In the genomic region with DNA sequence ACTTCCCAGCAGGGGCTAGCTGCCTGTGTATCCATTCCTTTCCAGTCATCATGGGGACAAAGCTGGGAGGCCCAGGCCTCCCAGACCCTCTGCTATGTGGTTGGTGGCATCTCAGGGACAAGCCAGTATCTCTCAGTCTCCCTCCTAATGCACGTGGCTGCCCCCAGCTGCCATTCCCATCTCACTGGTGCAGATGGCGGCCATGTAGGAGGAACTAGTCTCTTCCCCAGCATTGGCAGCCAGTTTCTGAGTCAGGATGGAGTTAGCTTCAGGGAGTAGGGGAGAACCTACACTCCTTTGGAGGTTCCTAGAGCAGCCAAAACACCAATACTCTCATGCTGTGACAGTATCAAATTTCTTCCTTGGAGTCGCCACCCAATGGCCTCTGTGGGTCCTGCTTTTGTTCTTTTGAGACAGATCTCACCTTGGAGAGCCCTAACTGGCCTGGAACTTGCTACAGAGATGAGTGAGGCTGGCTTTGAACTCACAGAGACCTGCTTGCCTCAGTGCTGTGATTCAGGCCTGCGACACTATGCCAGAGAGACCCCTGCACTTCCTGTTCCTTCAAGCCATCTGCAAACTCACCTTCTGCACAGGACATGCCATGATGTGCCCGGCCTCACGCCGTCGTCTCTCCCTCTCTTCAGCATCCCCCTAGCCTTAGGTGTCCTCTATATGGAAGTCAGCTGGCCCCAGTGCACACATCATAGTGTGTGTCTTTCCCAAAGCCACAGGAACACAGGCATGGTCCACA, we compare ENCODE assay signal across 12 mouse cellular contexts. TPM values are rescaled to one million over a fixed set of nuclear protein-coding genes. Genes with fewer than 3 reads are reported as not detected.
DNase-seq lines count a peak whose midpoint lies in the region; ATAC-seq and TF ChIP-seq lines count a peak whose summit lies in the region.
"Had no signal": no experiment of that assay in that cellular context is flagged by ENCODE, and none has a peak within 500 bp of the region (broad histone marks: within the 10 kb centered on the region; RNA-seq: fewer than 3 reads in every experiment).

No protein-coding gene starts in this region.

- no peak for ATAC-seq in kidney, embryonic 15.5 days (replicated peaks; ENCODE audit: low FRiP score)
- peak; percentile 21 for ATAC-seq in activated CD4-positive, CD25-positive, alpha-beta regulatory T cell, adult 4 months
- peak; percentile 10; the same call in 1 of the 2 replicates for ATAC-seq in liver, embryonic 14.5 days (ENCODE audit: insufficient read depth)
- ATAC-seq in midbrain, embryonic 13.5 days, result no peak

- 70% methylated on average over 8 of the region's 8 CpGs for WGBS in kidney, embryonic 15.5 days
- WGBS in liver, embryonic 14.5 days (ENCODE audit: insufficient replicate concordance), result 12% methylated on average over 8 of the region's 8 CpGs
- WGBS in midbrain, embryonic 13.5 days, result 76% methylated on average over 8 of the region's 8 CpGs

- H3K27ac ChIP-seq in kidney, embryonic 15.5 days, result peak overlapping the region; percentile 32; the same call in 1 of the 2 replicates
- H3K27ac ChIP-seq in liver, embryonic 14.5 days, result peak overlapping the region; percentile 97
- H3K27ac ChIP-seq in midbrain, embryonic 13.5 days, result no peak overlapping the region

- DNase-seq in cerebellum, adult 9-10 months, result peak; percentile 57
- no peak for DNase-seq in cerebellum, adult 18-20 months
- DNase-seq in kidney, postnatal 10 days, result no peak
- DNase-seq in liver, embryonic 14.5 days (ENCODE audit: low read depth in 3 of 3, low spot score in 3 of 3), result no peak
- DNase-seq in left cerebral cortex, postnatal 10 days (ENCODE audit: extremely low spot score in 1 of 2, low spot score in 2 of 2), result no peak
- DNase-seq: gastrocnemius, postnatal 25 days; kidney, postnatal 4 days; lung, adult 2 months had no signal

- H3K9me3 ChIP-seq in kidney, embryonic 15.5 days (replicated peaks), result no peaks in the 10 kb centered on the region
- H3K9me3 ChIP-seq in liver, embryonic 14.5 days (ENCODE audit: control insufficient read depth, low read length), result no peaks in the 10 kb centered on the region
- no peaks in the 10 kb centered on the region for H3K9me3 ChIP-seq in midbrain, embryonic 13.5 days

- H3K4me3 ChIP-seq in kidney, embryonic 15.5 days (replicated peaks), result no peak overlapping the region
- H3K4me3 ChIP-seq in liver, embryonic 14.5 days (ENCODE audit: insufficient read depth in 1 of 2, low read depth in 2 of 2, low read length in 2 of 2), result peak overlapping the region; percentile 50 to 80
- no peak overlapping the region for H3K4me3 ChIP-seq in midbrain, embryonic 13.5 days (replicated peaks)
- H3K4me3 ChIP-seq: myocyte had no signal

- no peak overlapping the region for H3K9ac ChIP-seq in kidney, embryonic 15.5 days
- peak overlapping the region; percentile 73 for H3K9ac ChIP-seq in liver, embryonic 14.5 days (replicated peaks)
- no peak overlapping the region for H3K9ac ChIP-seq in midbrain, embryonic 13.5 days (replicated peaks)

- no peaks in the 10 kb centered on the region for H3K27me3 ChIP-seq in kidney, embryonic 15.5 days
- H3K27me3 ChIP-seq in liver, embryonic 14.5 days (ENCODE audit: control insufficient read depth, insufficient read depth, low read length), result no peaks in the 10 kb centered on the region
- H3K27me3 ChIP-seq in midbrain, embryonic 13.5 days, result no peaks in the 10 kb centered on the region

- no peaks in the 10 kb centered on the region for H3K36me3 ChIP-seq in kidney, embryonic 15.5 days
- H3K36me3 ChIP-seq in liver, embryonic 14.5 days (replicated peaks; ENCODE audit: control insufficient read depth, insufficient read depth, low read depth), result no peaks in the 10 kb centered on the region; the same call in 1 of the 2 replicates
- no peaks in the 10 kb centered on the region for H3K36me3 ChIP-seq in midbrain, embryonic 13.5 days

- no peak; the same call in none of the 2 replicates for TF ChIP-seq CTCF in liver, embryonic 14.5 days (IDR thresholded peaks at IDR 0.05; ENCODE audit: low read depth)

- TF ChIP-seq EP300 in liver, embryonic 14.5 days (IDR thresholded peaks at IDR 0.05; ENCODE audit: low read depth), result no peak

- H3K4me2 ChIP-seq in kidney, embryonic 15.5 days, result 0 out of 2 replicates have a peak overlapping the region, but pooled peaks have one; percentile 5
- peak overlapping the region; percentile 71 for H3K4me2 ChIP-seq in liver, embryonic 14.5 days (ENCODE audit: low read depth)
- no peak overlapping the region for H3K4me2 ChIP-seq in midbrain, embryonic 13.5 days (replicated peaks)

- H3K4me1 ChIP-seq in kidney, embryonic 15.5 days, result peaks cover 32% of the 10 kb centered on the region
- H3K4me1 ChIP-seq in liver, embryonic 14.5 days (replicated peaks; ENCODE audit: control insufficient read depth in 2 of 2, insufficient read depth in 2 of 2, low read length in 1 of 2), result peaks cover 47 to 74% of the 10 kb centered on the region in 2 experiments
- H3K4me1 ChIP-seq in midbrain, embryonic 13.5 days (replicated peaks), result peaks cover 10% of the 10 kb centered on the region; the same call in 1 of the 2 replicates

- intact Hi-C loops in left cerebral cortex, postnatal 10 days (cut with DNase I), result no loop called here

RNA-seq across cellular contexts. Expression of a gene that starts 52.7 kb away (rescaled TPM):
- polyA plus RNA-seq in kidney, embryonic 15.5 days (2015; fragmentation: Nextera tagmentation; extraction: Ambion mirVana), result 51.7 and 58.5 TPM in 2 replicates
- 10 to 100 TPM; 52.7 to 92.5 TPM for polyA plus RNA-seq in activated CD4-positive, CD25-positive, alpha-beta regulatory T cell, adult 4 months (2017; shearing (Covaris generic))
- 40.8 and 56.1 TPM in 2 replicates for polyA plus RNA-seq in liver, embryonic 14.5 days (2012; rRNA removed)
- 54.2 and 58.7 TPM in 2 replicates for polyA plus RNA-seq in liver, embryonic 14.5 days (2014; fragmentation: Nextera tagmentation; extraction: Ambion mirVana)
- 100 to 1,000 TPM; 309 to 314 TPM for total RNA-seq in left cerebral cortex, postnatal 10 days (2021)
- 70.0 and 72.9 TPM in 2 replicates for polyA plus RNA-seq in midbrain, embryonic 13.5 days (2015; fragmentation: Nextera tagmentation; extraction: Ambion mirVana)

Comparison
In these comparisons a context has a peak if more than half of its experiments do, and no peak if none do; other contexts are left out.
1. ATAC-seq: peak in activated CD4-positive, CD25-positive, alpha-beta regulatory T cell, adult 4 months (single experiment) and liver, embryonic 14.5 days (single experiment); none in kidney, embryonic 15.5 days (single experiment) and midbrain, embryonic 13.5 days (single experiment).
2. H3K4me3 ChIP-seq: peak in liver, embryonic 14.5 days (2 of 2); none in kidney, embryonic 15.5 days (single experiment) and midbrain, embryonic 13.5 days (single experiment).